Mouse (Mus musculus) ovary, postnatal 36 days (tissue): ENCODE data around the gene Sec14l4.
"Not testable (repeated sequence)": the region's sequence is repeated elsewhere in the genome, so short reads cannot be mapped to it uniquely, and the experiment has no call there.

Experiments
- DNase-seq: peaks from one replicate; pipeline ENCODE4 v3.0.0; 2022; ENCODE audit warnings: low spot score, mixed read lengths

Gene Sec14l4

GRCm38 (mm10) chr11:4031126-4031941 lies at the start of gene Sec14l4:
Sec14l4 (plus strand) TSS chr11:4031462.
- DNase-seq: no peak

GRCm38 (mm10) chr11:3981536-3981935 lies 49.7 kb upstream of the Sec14l4 start:
- no peak for DNase-seq

GRCm38 (mm10) chr11:3982275-3983209 lies 48.7 kb upstream of the Sec14l4 start:
- DNase-seq: no peak

- no peak for DNase-seq
Measured at GRCm38 (mm10) chr11:3983291-3983862, 47.9 kb upstream of the Sec14l4 start, which contains the start of gene Gal3st1. Gal3st1 (plus strand) TSS chr11:3983636.

GRCm38 (mm10) chr11:3983863-3984745 lies 47.2 kb upstream of the Sec14l4 start:
- no peak for DNase-seq

- DNase-seq: no peak
Measured at GRCm38 (mm10) chr11:3989748-3990147, 41.5 kb upstream of the Sec14l4 start.

- no peak for DNase-seq
Measured at GRCm38 (mm10) chr11:3993132-3993531, 38.1 kb upstream of the Sec14l4 start.

- DNase-seq: no peak
Measured at GRCm38 (mm10) chr11:3993914-3994313, 37.3 kb upstream of the Sec14l4 start.

GRCm38 (mm10) chr11:3995511-3995910 lies 35.8 kb upstream of the Sec14l4 start:
- no peak for DNase-seq

- DNase-seq: no peak
Measured at GRCm38 (mm10) chr11:3996840-3997239, 34.4 kb upstream of the Sec14l4 start.

GRCm38 (mm10) chr11:3997978-3998720 lies 33.1 kb upstream of the Sec14l4 start:
- DNase-seq: no peak

GRCm38 (mm10) chr11:3999547-3999946 lies 31.7 kb upstream of the Sec14l4 start:
- DNase-seq: no peak

- DNase-seq: peak; percentile 56
Measured at GRCm38 (mm10) chr11:4001603-4002002, 29.7 kb upstream of the Sec14l4 start.

GRCm38 (mm10) chr11:4005220-4005805 lies 25.9 kb upstream of the Sec14l4 start:
- DNase-seq: no peak

GRCm38 (mm10) chr11:4006462-4006861 lies 24.8 kb upstream of the Sec14l4 start:
- no peak for DNase-seq

GRCm38 (mm10) chr11:4012616-4013015 lies 18.6 kb upstream of the Sec14l4 start:
- DNase-seq: no peak

GRCm38 (mm10) chr11:4015796-4016195 lies 15.5 kb upstream of the Sec14l4 start:
- DNase-seq: not testable (repeated sequence)

GRCm38 (mm10) chr11:4022111-4022510 lies 9.2 kb upstream of the Sec14l4 start:
- not testable (repeated sequence) for DNase-seq

- DNase-seq: no peak
Measured at GRCm38 (mm10) chr11:4023321-4023720, 7.9 kb upstream of the Sec14l4 start.

GRCm38 (mm10) chr11:4027066-4027465 lies 4.2 kb upstream of the Sec14l4 start:
- DNase-seq: no peak
